Mouse (Mus musculus) cortical plate, adult 2 months (tissue): Measurements from ENCODE around the gene 1810049J17Rik.

Experiments
- CTCF ChIP-seq: fragments of 200-500 bp; IDR thresholded peaks from 2 replicates; pipeline ENCODE4 v1.5.1; 2011; ENCODE audit warnings: mild to moderate bottlenecking, control low read depth, low read length; ENCODE audit not compliant: insufficient read depth; ENCODE audit errors: extremely low read depth
- POLR2A ChIP-seq: fragments of 200-500 bp; IDR thresholded peaks from 2 replicates; pipeline ENCODE4 v1.6.1; 2011; ENCODE audit warnings: mild to moderate bottlenecking, low read length, control low read depth; ENCODE audit not compliant: insufficient read depth; ENCODE audit errors: extremely low read depth

DNA sequence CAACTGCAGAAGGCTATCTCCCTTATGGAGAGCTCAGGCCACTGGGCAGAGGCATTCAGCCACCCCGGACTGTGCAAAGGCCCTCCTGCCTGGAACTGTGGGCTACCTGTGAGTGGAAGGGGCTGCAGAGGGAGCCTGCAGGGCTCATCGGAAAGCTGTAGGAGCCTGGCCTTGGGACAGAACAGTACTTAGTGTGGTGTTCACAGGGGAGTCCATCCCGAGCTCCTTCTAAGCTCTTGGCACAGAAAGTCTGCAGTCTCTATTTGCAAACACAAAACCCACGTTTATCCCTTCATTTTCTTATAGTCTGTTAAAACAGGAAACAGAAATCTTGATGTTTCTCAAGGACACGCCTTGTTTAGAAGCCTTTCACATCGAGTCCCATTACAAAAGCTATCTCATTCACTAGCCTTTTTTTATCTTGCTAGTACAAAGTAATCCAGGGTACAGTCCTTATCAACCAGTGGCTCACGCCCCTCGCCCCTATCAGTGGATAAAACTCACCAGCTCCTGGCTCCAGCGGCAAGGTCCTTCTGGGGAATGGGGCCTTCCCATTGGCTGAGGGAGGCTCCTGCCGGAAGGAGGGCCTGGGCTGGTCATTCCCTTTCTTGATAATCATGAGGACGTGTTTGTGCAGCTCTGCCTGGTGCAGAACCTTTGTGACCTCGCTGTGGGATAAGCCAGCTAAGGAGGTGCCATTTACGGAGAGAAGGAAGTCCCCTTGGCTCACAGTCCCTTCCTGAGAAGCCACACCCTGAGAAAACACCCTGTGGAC, 45.8 kb upstream of the 1810049J17Rik start:
- TF ChIP-seq POLR2A = no peak
- TF ChIP-seq CTCF = no peak
